In genomic region chr14:57398813-57399427, GRCm38 (mm10) we compare ENCODE assay signal across 8 mouse cellular contexts. TPM values are rescaled to one million over a fixed set of nuclear protein-coding genes. Genes with fewer than 3 reads are reported as not detected.
A peak's percentile ranks its signal among the peaks of the same experiment; 100 is the strongest.
DNase-seq lines count a peak whose midpoint lies in the region; ATAC-seq lines count a peak whose summit lies in the region.

No protein-coding gene starts in this region.

- peak; percentile 9 to 13 for DNase-seq in adrenal gland, postnatal 36 days
- DNase-seq in adrenal gland, adult (ENCODE audit: inconsistent age in 2 of 2, low spot score in 1 of 2), result no peak
- DNase-seq in 3T3-L1 (ENCODE audit: low read depth, low spot score), result peak; percentile 31
- no peak for DNase-seq in hindbrain, embryonic 11.5 days (ENCODE audit: low spot score)
- no peak for DNase-seq in left cerebral cortex, postnatal 4 days

- H3K9me3 ChIP-seq in embryonic facial prominence, embryonic 13.5 days, result no peaks in the 10 kb centered on the region
- no peaks in the 10 kb centered on the region for H3K9me3 ChIP-seq in hindbrain, embryonic 11.5 days (ENCODE audit: control insufficient read depth, low read length)
- no peaks in the 10 kb centered on the region for H3K9me3 ChIP-seq in limb, embryonic 15.5 days
- 0 out of 2 replicates have a peak, but pooled peaks cover 3% of the 10 kb centered on the region for H3K9me3 ChIP-seq in midbrain, embryonic 16.5 days (replicated peaks; ENCODE audit: control insufficient read depth, low read length, poor library complexity, severe bottlenecking)

- no peaks in the 10 kb centered on the region for H3K36me3 ChIP-seq in embryonic facial prominence, embryonic 13.5 days
- no peaks in the 10 kb centered on the region for H3K36me3 ChIP-seq in hindbrain, embryonic 11.5 days (ENCODE audit: control insufficient read depth, insufficient read depth, low read length)
- H3K36me3 ChIP-seq in limb, embryonic 15.5 days, result no peaks in the 10 kb centered on the region
- H3K36me3 ChIP-seq in midbrain, embryonic 16.5 days (ENCODE audit: control insufficient read depth, insufficient read depth, low read length), result no peaks in the 10 kb centered on the region

- H3K4me2 ChIP-seq in embryonic facial prominence, embryonic 13.5 days, result peak overlapping the region; percentile 77
- peak overlapping the region; percentile 85 for H3K4me2 ChIP-seq in hindbrain, embryonic 11.5 days (replicated peaks; ENCODE audit: low read depth, low read length)
- peak overlapping the region; percentile 80 for H3K4me2 ChIP-seq in limb, embryonic 15.5 days
- peak overlapping the region; percentile 89 for H3K4me2 ChIP-seq in midbrain, embryonic 16.5 days (ENCODE audit: low read length)

- H3K27me3 ChIP-seq in embryonic facial prominence, embryonic 13.5 days, result peaks cover 7% of the 10 kb centered on the region; the same call in 1 of the 2 replicates
- peaks cover 8% of the 10 kb centered on the region; the same call in 1 of the 2 replicates for H3K27me3 ChIP-seq in hindbrain, embryonic 11.5 days (ENCODE audit: control insufficient read depth, insufficient read depth, low read length)
- no peaks in the 10 kb centered on the region for H3K27me3 ChIP-seq in limb, embryonic 15.5 days
- no peaks in the 10 kb centered on the region for H3K27me3 ChIP-seq in midbrain, embryonic 16.5 days (ENCODE audit: control insufficient read depth, insufficient read depth, low read depth, low read length)

- H3K9ac ChIP-seq in embryonic facial prominence, embryonic 13.5 days, result peak overlapping the region; percentile 83
- H3K9ac ChIP-seq in hindbrain, embryonic 11.5 days (ENCODE audit: low read depth, low read length), result no peak overlapping the region
- H3K9ac ChIP-seq in limb, embryonic 15.5 days, result peak overlapping the region; percentile 11; the same call in 1 of the 2 replicates
- H3K9ac ChIP-seq in midbrain, embryonic 16.5 days (ENCODE audit: low read depth, low read length), result peak overlapping the region; percentile 37; the same call in 1 of the 2 replicates

- intact Hi-C loops in left cerebral cortex, postnatal 4 days (cut with DNase I), result no loop called here

- peaks cover 8% of the 10 kb centered on the region; the same call in 1 of the 2 replicates for H3K4me1 ChIP-seq in embryonic facial prominence, embryonic 13.5 days
- 0 out of 2 replicates have a peak, but pooled peaks cover 2% of the 10 kb centered on the region for H3K4me1 ChIP-seq in hindbrain, embryonic 11.5 days (replicated peaks; ENCODE audit: control insufficient read depth, insufficient read depth, low read length)
- peaks cover 10% of the 10 kb centered on the region; the same call in 1 of the 2 replicates for H3K4me1 ChIP-seq in limb, embryonic 15.5 days
- peaks cover 3% of the 10 kb centered on the region; the same call in 1 of the 2 replicates for H3K4me1 ChIP-seq in midbrain, embryonic 16.5 days (ENCODE audit: control insufficient read depth, insufficient read depth, low read length)

- H3K27ac ChIP-seq in embryonic facial prominence, embryonic 13.5 days, result peak overlapping the region; percentile 48; the same call in 1 of the 2 replicates
- no peak overlapping the region for H3K27ac ChIP-seq in hindbrain, embryonic 11.5 days (ENCODE audit: low read depth, low read length)
- peak overlapping the region; percentile 82 for H3K27ac ChIP-seq in limb, embryonic 15.5 days
- H3K27ac ChIP-seq in midbrain, embryonic 16.5 days (ENCODE audit: low read length), result no peak overlapping the region

- H3K4me3 ChIP-seq in embryonic facial prominence, embryonic 13.5 days, result peak overlapping the region; percentile 65
- peak overlapping the region; percentile 59 for H3K4me3 ChIP-seq in hindbrain, embryonic 11.5 days (ENCODE audit: low read depth, low read length)
- H3K4me3 ChIP-seq in limb, embryonic 15.5 days, result peak overlapping the region; percentile 71
- H3K4me3 ChIP-seq in midbrain, embryonic 16.5 days (ENCODE audit: low read depth, low read length), result peak overlapping the region; percentile 70

- WGBS in embryonic facial prominence, embryonic 13.5 days, result 17% methylated on average over 13 of the region's 13 CpGs
- WGBS in hindbrain, embryonic 11.5 days, result 23% methylated on average over 13 of the region's 13 CpGs
- WGBS in limb, embryonic 15.5 days, result 9% methylated on average over 13 of the region's 13 CpGs
- 16% methylated on average over 13 of the region's 13 CpGs for WGBS in midbrain, embryonic 16.5 days

- no peak; the same call in 1 of the 2 replicates for ATAC-seq in embryonic facial prominence, embryonic 13.5 days (ENCODE audit: insufficient number of reproducible peaks, insufficient read depth, low FRiP score, low TSS enrichment, low read depth)
- no peak; the same call in 1 of the 2 replicates for ATAC-seq in hindbrain, embryonic 11.5 days (ENCODE audit: low FRiP score)
- peak; percentile 5; the same call in 1 of the 2 replicates for ATAC-seq in limb, embryonic 15.5 days (ENCODE audit: insufficient number of reproducible peaks, low FRiP score, low TSS enrichment, low read depth)
- ATAC-seq in midbrain, embryonic 16.5 days, result peak; percentile 18

RNA-seq across cellular contexts. Expression of gene Cryl1, which starts 0.6 kb away (rescaled TPM):
- total RNA-seq in adrenal gland, postnatal 36 days (2021), result 10 to 100 TPM; 12.7 to 18.4 TPM
- polyA plus RNA-seq in embryonic facial prominence, embryonic 13.5 days (2015; fragmentation: Nextera tagmentation; extraction: Ambion mirVana), result 28.8 and 28.9 TPM in 2 replicates
- polyA plus RNA-seq in hindbrain, embryonic 11.5 days (2014; fragmentation: Nextera tagmentation; extraction: Ambion mirVana), result 8.8 and 9.9 TPM in 2 replicates
- 51.1 and 53.1 TPM in 2 replicates for polyA plus RNA-seq in limb, embryonic 15.5 days (2015; fragmentation: Nextera tagmentation; extraction: Ambion mirVana)
- polyA plus RNA-seq in midbrain, embryonic 16.5 days (2015; fragmentation: Nextera tagmentation; extraction: Ambion mirVana), result 9.6 and 12.3 TPM in 2 replicates
- 10 to 100 TPM; 15.0 to 16.6 TPM for total RNA-seq in left cerebral cortex, postnatal 4 days (2021)

RNA-seq across cellular contexts. Expression of gene Ift88, which starts 24.9 kb away (rescaled TPM):
- 10 to 100 TPM; 10.2 to 12.2 TPM for total RNA-seq in adrenal gland, postnatal 36 days (2021)
- polyA plus RNA-seq in embryonic facial prominence, embryonic 13.5 days (2015; fragmentation: Nextera tagmentation; extraction: Ambion mirVana), result 18.4 and 18.7 TPM in 2 replicates
- 20.7 and 21.4 TPM in 2 replicates for polyA plus RNA-seq in hindbrain, embryonic 11.5 days (2014; fragmentation: Nextera tagmentation; extraction: Ambion mirVana)
- 14.5 and 15.9 TPM in 2 replicates for polyA plus RNA-seq in limb, embryonic 15.5 days (2015; fragmentation: Nextera tagmentation; extraction: Ambion mirVana)
- 17.3 and 19.4 TPM in 2 replicates for polyA plus RNA-seq in midbrain, embryonic 16.5 days (2015; fragmentation: Nextera tagmentation; extraction: Ambion mirVana)
- total RNA-seq in left cerebral cortex, postnatal 4 days (2021), result 10 to 100 TPM; 17.0 to 19.4 TPM

Comparison
In these comparisons a context has a peak if more than half of its experiments do, and no peak if none do; other contexts are left out.
1. DNase-seq: peak in adrenal gland, postnatal 36 days (2 of 2) and 3T3-L1 (single experiment); none in adrenal gland, adult (0 of 2), hindbrain, embryonic 11.5 days (single experiment) and left cerebral cortex, postnatal 4 days (single experiment).
2. ATAC-seq: peak in limb, embryonic 15.5 days (single experiment) and midbrain, embryonic 16.5 days (single experiment); none in embryonic facial prominence, embryonic 13.5 days (single experiment) and hindbrain, embryonic 11.5 days (single experiment).
3. H3K27ac ChIP-seq: peak in embryonic facial prominence, embryonic 13.5 days (single experiment) and limb, embryonic 15.5 days (single experiment); none in hindbrain, embryonic 11.5 days (single experiment) and midbrain, embryonic 16.5 days (single experiment).
4. Peak in every context shown above with its lines, with median percentiles within 50 percentile points of each other: H3K4me2 ChIP-seq and H3K4me3 ChIP-seq.